Mouse (Mus musculus): ENCODE data around the gene Wdr45b. TPM values are rescaled to one million over a fixed set of nuclear protein-coding genes. Genes with fewer than 3 reads are reported as not detected.
"Not testable (repeated sequence)": the region's sequence is repeated elsewhere in the genome, so short reads cannot be mapped to it uniquely, and the experiment has no call there.

Wdr45b gene
- polyA plus RNA-seq, 1 experiment from 2014 or later = 95.3 TPM

DNA sequence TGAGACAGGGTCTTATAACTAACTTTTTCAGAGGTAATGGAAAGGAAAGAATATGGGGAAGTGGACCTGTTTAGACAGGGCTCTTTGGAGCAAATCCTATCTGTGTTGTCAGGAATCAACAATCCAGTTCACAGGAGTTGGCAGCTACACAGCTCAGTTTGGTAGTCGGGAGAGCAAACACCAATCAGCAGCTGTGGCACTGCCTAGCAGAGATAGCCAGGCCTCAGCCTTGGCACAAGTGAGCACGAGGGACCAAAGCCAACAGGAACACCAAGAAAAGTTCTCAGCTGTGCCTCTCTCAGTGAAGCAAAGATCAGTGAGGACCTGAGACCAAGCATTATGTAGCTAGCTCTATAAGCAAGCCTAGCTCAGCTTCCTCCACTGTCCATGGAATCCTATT is 7.2 kb downstream of the Wdr45b start:
- Histone ChIP-seq H3K4me3 (replicated peaks; ENCODE audit: low read depth, low read length) (no peak overlapping the region), H3K36me3 (ENCODE audit: control insufficient read depth, insufficient read depth, low read length) (peaks cover 16% of the 10 kb centered on the region; the same call in 1 of the 2 replicates), H3K4me2 (ENCODE audit: low read length) (no peak overlapping the region), H3K9ac (replicated peaks; ENCODE audit: low read length) (no peak overlapping the region), H3K27ac (replicated peaks; ENCODE audit: low read depth, low read length) (no peak overlapping the region), H3K9me3 (ENCODE audit: control insufficient read depth, low read length) (no peaks in the 10 kb centered on the region), H3K4me1 (ENCODE audit: control insufficient read depth, insufficient read depth, low read length) (no peaks in the 10 kb centered on the region), H3K27me3 (ENCODE audit: control insufficient read depth, insufficient read depth, low read length) (no peaks in the 10 kb centered on the region)
- WGBS = 89% methylated on average over 2 of the region's 2 CpGs
- ATAC-seq (ENCODE audit: low FRiP score, low TSS enrichment) (no peak), DNase-seq (no peak)

DNA sequence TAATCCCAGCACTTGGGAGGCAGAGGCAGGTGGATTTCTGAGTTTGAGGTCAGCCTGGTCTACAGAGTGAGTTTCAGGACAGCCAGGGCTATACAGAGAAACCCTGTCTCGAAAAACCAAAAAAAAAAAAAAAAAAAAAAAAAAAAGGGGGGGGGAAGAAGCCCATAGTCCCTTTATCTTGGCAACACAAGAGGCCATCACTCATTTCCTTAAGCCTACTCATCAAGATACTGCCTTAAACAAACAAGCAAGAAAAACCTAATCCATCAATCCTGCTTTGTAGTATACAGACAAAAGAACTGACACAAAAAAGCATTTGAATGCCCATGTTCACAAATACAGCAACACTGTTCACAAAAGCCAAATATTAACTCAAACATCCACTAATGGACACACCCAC is 11.8 kb downstream of the Wdr45b start:
- not testable (repeated sequence) for H3K4me3 ChIP-seq (replicated peaks; ENCODE audit: low read depth, low read length); ATAC-seq (ENCODE audit: low FRiP score, low TSS enrichment); H3K27ac ChIP-seq (replicated peaks; ENCODE audit: low read depth, low read length); H3K27me3 ChIP-seq (ENCODE audit: control insufficient read depth, insufficient read depth, low read length); DNase-seq; H3K9ac ChIP-seq (replicated peaks; ENCODE audit: low read length); H3K9me3 ChIP-seq (ENCODE audit: control insufficient read depth, low read length); H3K4me2 ChIP-seq (ENCODE audit: low read length); H3K4me1 ChIP-seq (ENCODE audit: control insufficient read depth, insufficient read depth, low read length)
- WGBS = no CpG with 5 or more reads among the region's 1 CpGs
- H3K36me3 ChIP-seq (ENCODE audit: control insufficient read depth, insufficient read depth, low read length) = peaks cover 24% of the 10 kb centered on the region

DNA sequence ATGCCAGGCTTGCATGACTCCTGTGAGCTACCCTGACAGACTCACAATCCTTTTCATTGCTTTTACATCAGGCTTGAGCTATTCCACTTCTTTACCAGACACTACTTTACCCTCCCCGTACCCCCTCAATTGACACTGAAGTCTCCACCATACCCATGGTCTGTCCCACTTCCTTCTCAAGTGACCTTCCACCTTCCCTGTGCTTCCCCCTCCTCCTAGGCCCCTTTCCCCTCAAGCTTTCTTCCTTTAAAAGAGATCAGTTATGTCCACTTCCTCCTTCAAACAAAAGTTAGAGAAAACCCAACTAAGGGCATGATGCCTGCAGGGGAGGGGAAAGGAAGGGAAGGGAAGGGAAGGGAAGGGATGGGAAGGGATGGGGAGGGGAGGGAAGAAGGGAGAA is 14.0 kb downstream of the Wdr45b start:
- Histone ChIP-seq H3K4me3 (replicated peaks; ENCODE audit: low read depth, low read length) (no peak overlapping the region), H3K4me1 (ENCODE audit: control insufficient read depth, insufficient read depth, low read length) (no peaks in the 10 kb centered on the region), H3K27me3 (ENCODE audit: control insufficient read depth, insufficient read depth, low read length) (no peaks in the 10 kb centered on the region), H3K4me2 (ENCODE audit: low read length) (no peak overlapping the region), H3K9ac (replicated peaks; ENCODE audit: low read length) (no peak overlapping the region), H3K36me3 (ENCODE audit: control insufficient read depth, insufficient read depth, low read length) (peaks cover 34% of the 10 kb centered on the region), H3K9me3 (ENCODE audit: control insufficient read depth, low read length) (no peaks in the 10 kb centered on the region), H3K27ac (replicated peaks; ENCODE audit: low read depth, low read length) (no peak overlapping the region)
- WGBS = 94% methylated on average over 1 of the region's 1 CpGs
- ATAC-seq (ENCODE audit: low FRiP score, low TSS enrichment) (no peak), DNase-seq (no peak)

DNA sequence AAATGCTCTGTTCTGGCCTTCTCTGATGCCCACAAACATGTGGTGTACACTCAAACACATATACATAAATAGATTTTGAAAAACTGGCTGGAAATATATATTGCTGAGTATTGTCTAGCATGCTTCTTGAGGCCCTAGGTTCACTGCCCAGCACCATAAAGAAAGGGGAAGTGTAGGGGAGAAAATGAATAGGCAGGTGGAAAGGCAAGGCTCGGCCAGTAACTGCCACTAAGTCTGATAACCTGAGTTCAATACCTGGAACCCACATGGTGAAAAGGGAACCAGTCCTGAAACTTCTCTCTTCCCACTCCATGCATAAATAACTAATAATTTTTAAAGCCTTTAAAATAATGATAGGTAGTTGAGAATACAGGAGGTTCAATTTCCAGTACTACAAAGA is 14.6 kb downstream of the Wdr45b start:
- H3K36me3 ChIP-seq (ENCODE audit: control insufficient read depth, insufficient read depth, low read length) = peaks cover 36% of the 10 kb centered on the region
- H3K4me2 ChIP-seq (ENCODE audit: low read length) = no peak overlapping the region
- no peak overlapping the region for H3K9ac ChIP-seq (replicated peaks; ENCODE audit: low read length)
- H3K4me3 ChIP-seq (replicated peaks; ENCODE audit: low read depth, low read length) = no peak overlapping the region
- no peak overlapping the region for H3K27ac ChIP-seq (replicated peaks; ENCODE audit: low read depth, low read length)
- no peak for DNase-seq
- no peaks in the 10 kb centered on the region for H3K9me3 ChIP-seq (ENCODE audit: control insufficient read depth, low read length)
- H3K27me3 ChIP-seq (ENCODE audit: control insufficient read depth, insufficient read depth, low read length) = no peaks in the 10 kb centered on the region
- 83% methylated on average over 1 of the region's 1 CpGs for WGBS
- no peaks in the 10 kb centered on the region for H3K4me1 ChIP-seq (ENCODE audit: control insufficient read depth, insufficient read depth, low read length)
- ATAC-seq (ENCODE audit: low FRiP score, low TSS enrichment) = no peak

DNA sequence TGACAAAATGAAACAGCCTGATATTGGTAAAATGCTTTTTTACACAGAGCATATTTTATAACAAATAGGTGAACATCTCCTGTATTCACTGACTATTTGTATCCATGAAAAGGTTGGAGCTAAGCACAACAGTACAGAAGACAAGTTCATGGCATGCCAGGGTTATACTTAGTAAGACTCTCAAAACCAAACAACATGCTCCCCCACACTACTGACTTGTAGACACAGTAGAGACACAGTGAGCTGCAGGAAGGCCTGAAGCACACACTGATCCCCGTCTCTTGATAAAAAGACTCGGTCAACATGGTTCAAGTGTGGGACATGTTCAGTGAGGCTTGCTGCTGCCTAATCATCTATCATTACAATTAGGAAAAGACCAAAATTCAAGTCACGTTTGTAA is 22.6 kb downstream of the Wdr45b start:
- Histone ChIP-seq H3K27me3 (ENCODE audit: control insufficient read depth, insufficient read depth, low read length) (no peaks in the 10 kb centered on the region), H3K36me3 (ENCODE audit: control insufficient read depth, insufficient read depth, low read length) (peaks cover 74% of the 10 kb centered on the region), H3K4me3 (replicated peaks; ENCODE audit: low read depth, low read length) (no peak overlapping the region), H3K27ac (replicated peaks; ENCODE audit: low read depth, low read length) (no peak overlapping the region), H3K4me1 (ENCODE audit: control insufficient read depth, insufficient read depth, low read length) (no peaks in the 10 kb centered on the region), H3K9ac (replicated peaks; ENCODE audit: low read length) (no peak overlapping the region), H3K4me2 (ENCODE audit: low read length) (no peak overlapping the region), H3K9me3 (ENCODE audit: control insufficient read depth, low read length) (no peaks in the 10 kb centered on the region)
- WGBS = 93% methylated on average over 3 of the region's 3 CpGs
- DNase-seq (no peak), ATAC-seq (ENCODE audit: low FRiP score, low TSS enrichment) (no peak)

DNA sequence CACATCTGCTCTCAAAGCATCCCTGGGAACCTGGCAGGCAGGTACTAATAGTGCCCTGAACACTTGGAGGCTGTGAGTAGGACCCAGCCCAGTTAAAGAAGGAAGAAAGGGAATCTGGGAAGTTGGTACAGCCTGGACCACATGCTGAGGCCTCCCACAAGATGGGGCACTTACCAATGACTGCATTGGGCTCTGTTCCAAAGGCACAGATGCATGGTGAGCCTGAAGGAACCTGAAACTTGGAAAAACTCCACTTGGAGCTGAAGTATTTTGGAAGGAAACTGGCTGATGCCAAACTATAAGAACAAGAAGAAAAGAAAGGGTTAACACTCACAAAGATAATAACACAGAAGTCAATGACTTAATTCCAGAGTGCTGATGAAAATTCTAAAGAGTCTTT is 25.6 kb downstream of the Wdr45b start:
- H3K9ac ChIP-seq (replicated peaks; ENCODE audit: low read length) = no peak overlapping the region
- H3K27me3 ChIP-seq (ENCODE audit: control insufficient read depth, insufficient read depth, low read length) = no peaks in the 10 kb centered on the region
- ATAC-seq (ENCODE audit: low FRiP score, low TSS enrichment) = no peak
- H3K4me1 ChIP-seq (ENCODE audit: control insufficient read depth, insufficient read depth, low read length) = no peaks in the 10 kb centered on the region
- H3K27ac ChIP-seq (replicated peaks; ENCODE audit: low read depth, low read length) = no peak overlapping the region
- DNase-seq = no peak
- no peaks in the 10 kb centered on the region for H3K9me3 ChIP-seq (ENCODE audit: control insufficient read depth, low read length)
- H3K36me3 ChIP-seq (ENCODE audit: control insufficient read depth, insufficient read depth, low read length) = peaks cover 54% of the 10 kb centered on the region
- no peak overlapping the region for H3K4me3 ChIP-seq (replicated peaks; ENCODE audit: low read depth, low read length)
- H3K4me2 ChIP-seq (ENCODE audit: low read length) = no peak overlapping the region

GRCm38 (mm10) chr11:121328206-121328605 is 26.0 kb downstream of the Wdr45b start:
- no peak for ATAC-seq (ENCODE audit: low FRiP score, low TSS enrichment)
- H3K4me3 ChIP-seq (replicated peaks; ENCODE audit: low read depth, low read length) = no peak overlapping the region
- no peak overlapping the region for H3K4me2 ChIP-seq (ENCODE audit: low read length)
- no peak overlapping the region for H3K9ac ChIP-seq (replicated peaks; ENCODE audit: low read length)
- H3K9me3 ChIP-seq (ENCODE audit: control insufficient read depth, low read length) = no peaks in the 10 kb centered on the region
- no peaks in the 10 kb centered on the region for H3K27me3 ChIP-seq (ENCODE audit: control insufficient read depth, insufficient read depth, low read length)
- no peak for DNase-seq
- no peak overlapping the region for H3K27ac ChIP-seq (replicated peaks; ENCODE audit: low read depth, low read length)
- peaks cover 50% of the 10 kb centered on the region for H3K36me3 ChIP-seq (ENCODE audit: control insufficient read depth, insufficient read depth, low read length)
- H3K4me1 ChIP-seq (ENCODE audit: control insufficient read depth, insufficient read depth, low read length) = no peaks in the 10 kb centered on the region
- 99% methylated on average over 9 of the region's 9 CpGs for WGBS

GRCm38 (mm10) chr11:121326681-121327080 is 27.6 kb downstream of the Wdr45b start:
- no peak overlapping the region for H3K27ac ChIP-seq (replicated peaks; ENCODE audit: low read depth, low read length)
- WGBS = 95% methylated on average over 5 of the region's 5 CpGs
- ATAC-seq (ENCODE audit: low FRiP score, low TSS enrichment) (no peak), DNase-seq (no peak)
- no peaks in the 10 kb centered on the region for H3K4me1 ChIP-seq (ENCODE audit: control insufficient read depth, insufficient read depth, low read length)
- no peaks in the 10 kb centered on the region for H3K27me3 ChIP-seq (ENCODE audit: control insufficient read depth, insufficient read depth, low read length)
- H3K4me2 ChIP-seq (ENCODE audit: low read length) = no peak overlapping the region
- peaks cover 39% of the 10 kb centered on the region for H3K36me3 ChIP-seq (ENCODE audit: control insufficient read depth, insufficient read depth, low read length)
- H3K9me3 ChIP-seq (ENCODE audit: control insufficient read depth, low read length) = no peaks in the 10 kb centered on the region
- H3K9ac ChIP-seq (replicated peaks; ENCODE audit: low read length) = no peak overlapping the region
- H3K4me3 ChIP-seq (replicated peaks; ENCODE audit: low read depth, low read length) = no peak overlapping the region

DNA sequence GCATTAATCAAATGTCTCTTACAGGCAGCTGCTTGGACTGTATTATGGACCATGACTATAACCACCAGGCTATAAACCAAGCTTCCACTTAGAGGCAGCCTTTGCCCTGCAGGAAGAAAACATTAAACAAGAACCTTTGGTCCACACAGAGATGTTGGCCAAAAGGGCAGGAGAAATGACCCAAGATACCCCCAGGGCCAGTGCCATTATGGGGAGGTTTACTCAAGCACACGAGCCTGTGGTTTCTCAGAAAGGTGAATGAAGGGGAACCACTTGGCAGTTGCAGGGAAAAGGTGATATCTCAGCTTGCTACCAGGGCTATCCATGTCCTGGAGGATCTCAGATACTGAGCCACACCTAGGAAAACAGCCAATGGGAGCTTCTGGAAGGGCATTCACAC is 28.2 kb downstream of the Wdr45b start:
- Histone ChIP-seq H3K4me1 (ENCODE audit: control insufficient read depth, insufficient read depth, low read length) (no peaks in the 10 kb centered on the region), H3K9ac (replicated peaks; ENCODE audit: low read length) (no peak overlapping the region), H3K9me3 (ENCODE audit: control insufficient read depth, low read length) (no peaks in the 10 kb centered on the region), H3K4me3 (replicated peaks; ENCODE audit: low read depth, low read length) (no peak overlapping the region), H3K4me2 (ENCODE audit: low read length) (no peak overlapping the region), H3K27me3 (ENCODE audit: control insufficient read depth, insufficient read depth, low read length) (no peaks in the 10 kb centered on the region), H3K27ac (replicated peaks; ENCODE audit: low read depth, low read length) (no peak overlapping the region), H3K36me3 (ENCODE audit: control insufficient read depth, insufficient read depth, low read length) (peaks cover 39% of the 10 kb centered on the region)
- 88% methylated on average over 1 of the region's 1 CpGs for WGBS
- DNase-seq (no peak), ATAC-seq (ENCODE audit: low FRiP score, low TSS enrichment) (no peak)

Data from midbrain, embryonic 14.5 days (tissue).